Mouse (Mus musculus) C2C12 (cell line): ENCODE measurements around the gene Gm21292. TPM values are rescaled to one million over a fixed set of nuclear protein-coding genes. Genes with fewer than 3 reads are reported as not detected.
"Not testable (repeated sequence)": the region's sequence is repeated elsewhere in the genome, so short reads cannot be mapped to it uniquely, and the experiment has no call there.

Source experiments
- H3K27me3 ChIP-seq: one replicate; pipeline ENCODE4 v1.6.1; 2011; ENCODE audit not compliant: control insufficient read depth, insufficient read depth, insufficient read length
- H3K36me3 ChIP-seq: one replicate; pipeline ENCODE4 v1.6.1; 2011; ENCODE audit not compliant: control insufficient read depth, insufficient read depth
- H3K4me3 ChIP-seq: one replicate; pipeline ENCODE4 v1.5.1; 2011; ENCODE audit warnings: mild to moderate bottlenecking, control low read depth; ENCODE audit not compliant: poor library complexity, insufficient read depth, severe bottlenecking
- H3K79me2 ChIP-seq: one replicate; pipeline ENCODE4 v1.6.1; 2011; ENCODE audit not compliant: control insufficient read depth, insufficient read depth
- H3K79me3 ChIP-seq: one replicate; pipeline ENCODE4 v1.6.1; 2011; ENCODE audit warnings: low read depth, control low read depth
- H3ac ChIP-seq: one replicate; pipeline ENCODE3; 2011; ENCODE audit warnings: low read depth; ENCODE audit not compliant: control insufficient read depth, insufficient read length
- long read RNA-seq, 2 experiments: library from polyadenylated mRNA; unstranded; transcript quantifications; one replicate each; pipeline ENCODE4 v2.0.0; 2019 to 2020
- polyA plus RNA-seq: library from polyadenylated mRNA; unstranded; fragments of >200 nt; fragmentation: generic; extraction: Trizol; gene quantifications from one replicate; pipeline ENCODE4 v1.2.1, GENCODE M21; 2012; ENCODE audit warnings: missing spikeins

Gm21292 gene
- polyA plus RNA-seq, result not detected
- long read RNA-seq, experiment 1, result 0 reads
- long read RNA-seq, experiment 2, result 0 reads

DNA sequence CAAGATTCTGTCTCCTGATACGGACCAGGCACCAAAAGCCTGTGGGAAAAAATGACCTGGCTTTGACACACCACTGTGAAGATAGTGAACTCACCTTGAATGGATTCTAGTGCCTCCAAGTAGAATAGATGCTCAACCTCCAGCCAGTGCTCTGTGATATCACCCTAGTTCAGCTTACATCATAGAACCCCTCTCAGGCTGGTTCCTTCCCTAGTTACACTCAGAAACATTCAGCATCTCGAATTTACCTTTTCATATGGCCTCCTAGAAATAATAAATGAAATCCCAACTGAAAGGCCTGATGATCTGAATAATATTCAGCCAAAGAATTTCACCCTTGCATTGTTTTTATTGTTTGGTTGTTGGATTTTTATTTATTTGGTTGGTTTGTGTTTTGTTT is at the start of gene Gm21292:
Gene Gm21292 (minus strand): TSS at position 101 of the 400 bp plus-strand sequence.
- not testable (repeated sequence) for H3K27me3 ChIP-seq, H3ac ChIP-seq, H3K36me3 ChIP-seq, H3K79me2 ChIP-seq, H3K4me3 ChIP-seq, H3K79me3 ChIP-seq

Other genes with a start within 250 kb of the Gm21292 start
- gene Gm21721, start 68.3 kb upstream of the Gm21292 start, polyA plus RNA-seq, result not detected
- not detected for gene Gm21812, start 213.3 kb upstream of the Gm21292 start, polyA plus RNA-seq